Mouse (Mus musculus) heart, postnatal 0 days (tissue): ENCODE results near the gene Terb2.

Experiments
- CTCF ChIP-seq: IDR thresholded peaks from 2 replicates; pipeline ENCODE4 v1.5.1; 2016; ENCODE audit warnings: antibody characterized with exemption, control low read depth, low read depth
- EP300 ChIP-seq: IDR thresholded peaks from 2 replicates; pipeline ENCODE4 v1.6.1; 2016; ENCODE audit warnings: antibody characterized with exemption, low read depth

DNA sequence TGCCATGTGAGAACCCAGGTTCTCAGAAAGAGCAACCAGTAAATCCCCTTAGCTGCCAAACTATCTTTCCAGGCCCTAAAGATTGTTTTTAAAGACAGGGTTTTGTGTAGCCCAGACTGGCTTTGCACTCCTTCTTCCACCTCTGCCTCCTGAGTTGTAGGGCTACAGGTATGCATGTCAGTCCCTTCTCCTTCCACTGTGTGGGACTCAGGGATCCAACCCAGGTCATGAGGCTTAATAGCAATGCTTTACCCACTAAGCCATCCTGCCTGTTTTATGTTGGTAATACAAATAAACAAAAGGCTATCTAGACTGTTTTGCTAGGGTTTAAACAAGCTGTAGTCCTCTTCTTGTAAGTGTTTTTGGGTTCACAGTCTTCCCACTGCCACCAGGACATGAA lies 28.5 kb upstream of the Terb2 start:
- no peak for TF ChIP-seq CTCF
- no peak for TF ChIP-seq EP300
